Mouse (Mus musculus): ENCODE results near the gene Cdh5. TPM values are rescaled to one million over a fixed set of nuclear protein-coding genes. Genes with fewer than 3 reads are reported as not detected.
"Not testable (repeated sequence)": the region's sequence is repeated elsewhere in the genome, so short reads cannot be mapped to it uniquely, and the experiment has no call there.

Gene Cdh5
- polyA plus RNA-seq, 1 experiment, result 9.9 TPM

DNA sequence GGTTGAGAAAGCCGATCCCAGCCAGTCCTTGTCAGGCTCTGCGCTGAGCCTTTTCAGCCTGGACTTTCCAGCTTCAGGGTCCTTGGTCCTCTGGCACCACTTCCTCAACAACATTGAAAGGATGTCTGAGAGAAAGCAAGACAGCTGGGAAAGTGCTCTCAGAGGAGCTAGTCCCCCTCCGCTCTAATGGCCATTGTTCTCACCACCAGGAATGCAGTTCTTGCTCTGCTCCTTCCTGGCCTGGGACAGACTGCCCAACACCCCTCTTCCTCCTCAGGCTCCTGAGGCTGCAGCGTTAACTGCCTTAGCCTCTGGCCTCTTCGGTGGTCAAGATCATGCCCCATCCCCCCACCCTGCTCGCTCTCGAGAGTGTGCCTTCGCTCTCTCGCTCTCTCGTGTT, 4.8 kb upstream of the Cdh5 start:
- WGBS, result 83% methylated on average over 10 of the region's 10 CpGs
- Histone ChIP-seq H3K27me3 (ENCODE audit: control insufficient read depth, insufficient read depth, low read length) (no peaks in the 10 kb centered on the region), H3K27ac (ENCODE audit: insufficient read depth, low read length) (no peak overlapping the region), H3K4me3 (replicated peaks; ENCODE audit: insufficient read depth, low read depth, low read length) (no peak overlapping the region), H3K4me1 (ENCODE audit: control insufficient read depth, insufficient read depth, low read length) (0 out of 2 replicates have a peak, but pooled peaks cover 2% of the 10 kb centered on the region)
- TF ChIP-seq POLR2A (IDR thresholded peaks at IDR 0.05; ENCODE audit: borderline replicate concordance, insufficient read depth, low read length) (no peak), CTCF (IDR thresholded peaks at IDR 0.05; ENCODE audit: borderline replicate concordance, insufficient read depth, low read depth, low read length) (no peak)
- no peak for DNase-seq

DNA sequence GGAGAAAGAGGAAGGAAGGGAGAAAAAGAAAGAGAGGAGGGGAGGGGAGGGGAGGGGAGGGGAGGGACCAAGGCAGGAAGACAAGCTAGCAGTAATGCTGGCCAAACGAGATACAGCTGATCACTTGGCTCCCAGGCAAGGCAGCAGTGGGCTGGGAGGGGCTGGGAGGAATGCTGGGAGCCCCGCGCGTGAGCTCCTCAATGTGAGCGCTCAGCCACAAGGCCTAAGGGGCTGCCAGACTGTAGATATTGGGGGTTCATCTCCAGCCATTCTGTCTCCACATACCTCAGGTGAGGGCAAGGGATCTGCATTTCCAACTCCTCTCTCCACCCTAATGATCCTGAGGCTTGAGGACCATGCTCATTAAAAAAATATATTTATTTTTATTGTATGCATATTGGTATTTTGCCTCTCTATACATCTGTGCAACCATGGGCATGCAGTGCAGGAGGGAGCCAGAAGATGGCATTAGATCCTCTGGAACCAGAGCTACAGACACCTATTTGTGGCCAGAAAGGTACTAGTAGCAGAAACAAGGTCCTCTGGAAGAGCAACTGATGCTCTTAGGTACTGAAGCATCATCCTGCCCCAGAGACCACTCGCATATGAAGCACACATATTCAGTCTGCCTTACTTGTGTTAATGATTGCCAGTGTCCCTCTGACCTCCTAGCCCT, 2.6 kb upstream of the Cdh5 start:
- H3K27me3 ChIP-seq (ENCODE audit: control insufficient read depth, insufficient read depth, low read length), result no peaks in the 10 kb centered on the region
- 22% methylated on average over 6 of the region's 6 CpGs for WGBS
- no peak overlapping the region for H3K27ac ChIP-seq (ENCODE audit: insufficient read depth, low read length)
- DNase-seq, result peak; percentile 30 to 32
- no peak for TF ChIP-seq POLR2A (IDR thresholded peaks at IDR 0.05; ENCODE audit: borderline replicate concordance, insufficient read depth, low read length)
- peak; percentile 38; the same call in 1 of the 2 replicates for TF ChIP-seq CTCF (IDR thresholded peaks at IDR 0.05; ENCODE audit: borderline replicate concordance, insufficient read depth, low read depth, low read length)
- 0 out of 2 replicates have a peak, but pooled peaks cover 2% of the 10 kb centered on the region for H3K4me1 ChIP-seq (ENCODE audit: control insufficient read depth, insufficient read depth, low read length)
- H3K4me3 ChIP-seq (replicated peaks; ENCODE audit: insufficient read depth, low read depth, low read length), result no peak overlapping the region

DNA sequence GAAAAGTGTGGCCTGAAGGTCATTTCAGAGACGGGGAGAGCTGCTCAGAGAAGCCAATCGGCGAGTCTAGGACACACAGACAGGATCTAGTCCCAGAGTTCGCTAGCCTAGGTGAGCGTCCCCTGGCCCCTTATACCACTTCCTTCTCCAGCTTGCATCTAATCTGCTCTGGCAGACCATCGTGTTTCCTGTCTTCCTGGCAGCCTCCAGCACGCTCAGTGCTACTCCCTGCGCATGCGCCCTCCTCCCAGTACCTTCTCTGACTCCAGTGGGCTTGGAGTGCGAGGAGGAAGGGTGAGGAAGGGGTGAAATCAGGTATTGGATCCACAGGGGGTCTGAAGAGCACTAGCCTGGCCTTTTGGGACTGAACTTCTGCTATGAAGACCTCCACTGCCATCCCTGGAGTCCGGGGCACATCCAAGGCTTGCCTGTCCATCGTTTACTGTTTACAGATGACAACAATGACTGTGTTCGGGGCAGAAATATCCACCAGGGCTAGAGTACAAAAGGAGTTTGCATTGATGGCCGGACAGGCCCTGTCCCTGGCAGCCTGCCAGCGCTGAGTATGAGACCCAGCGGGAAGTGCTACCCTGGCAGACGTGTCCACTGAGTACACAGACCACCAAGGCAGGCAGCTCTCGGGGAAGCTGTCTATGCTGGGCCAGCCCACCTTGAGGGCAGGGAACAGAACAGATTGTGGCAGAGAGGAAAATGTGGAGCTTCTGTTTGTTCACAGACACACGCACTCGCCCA, 1.9 kb upstream of the Cdh5 start:
- Histone ChIP-seq H3K27ac (ENCODE audit: insufficient read depth, low read length) (no peak overlapping the region), H3K4me3 (replicated peaks; ENCODE audit: insufficient read depth, low read depth, low read length) (peak overlapping the region; percentile 51), H3K27me3 (ENCODE audit: control insufficient read depth, insufficient read depth, low read length) (no peaks in the 10 kb centered on the region), H3K4me1 (ENCODE audit: control insufficient read depth, insufficient read depth, low read length) (0 out of 2 replicates have a peak, but pooled peaks cover 2% of the 10 kb centered on the region)
- peak; percentile 48 to 51 for DNase-seq
- WGBS, result 19% methylated on average over 20 of the region's 20 CpGs
- TF ChIP-seq POLR2A (IDR thresholded peaks at IDR 0.05; ENCODE audit: borderline replicate concordance, insufficient read depth, low read length), result no peak
- no peak for TF ChIP-seq CTCF (IDR thresholded peaks at IDR 0.05; ENCODE audit: borderline replicate concordance, insufficient read depth, low read depth, low read length)

DNA sequence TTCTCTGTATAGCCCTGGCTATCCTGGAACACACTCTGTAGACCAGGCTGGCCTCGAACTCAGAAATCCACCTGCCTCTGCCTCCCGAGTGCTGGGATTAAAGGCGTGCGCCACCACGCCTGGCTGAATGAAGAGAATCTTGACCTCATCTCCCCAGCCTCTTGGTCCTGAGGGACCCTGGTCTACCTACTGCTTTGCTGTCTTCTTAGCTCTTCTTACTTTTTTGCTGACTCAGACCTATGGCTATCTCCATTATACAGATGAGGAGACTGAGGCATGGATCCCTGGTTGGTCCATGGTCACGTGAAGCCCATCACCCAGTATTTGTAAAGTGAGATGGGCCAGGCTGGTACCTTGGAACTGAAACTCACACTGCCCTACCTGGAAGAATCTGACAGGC, 701 bp upstream of the Cdh5 start:
- not testable (repeated sequence) for DNase-seq; H3K27me3 ChIP-seq (ENCODE audit: control insufficient read depth, insufficient read depth, low read length); H3K4me3 ChIP-seq (replicated peaks; ENCODE audit: insufficient read depth, low read depth, low read length); H3K27ac ChIP-seq (ENCODE audit: insufficient read depth, low read length); H3K4me1 ChIP-seq (ENCODE audit: control insufficient read depth, insufficient read depth, low read length)
- WGBS, result 89% methylated on average over 6 of the region's 6 CpGs

DNA sequence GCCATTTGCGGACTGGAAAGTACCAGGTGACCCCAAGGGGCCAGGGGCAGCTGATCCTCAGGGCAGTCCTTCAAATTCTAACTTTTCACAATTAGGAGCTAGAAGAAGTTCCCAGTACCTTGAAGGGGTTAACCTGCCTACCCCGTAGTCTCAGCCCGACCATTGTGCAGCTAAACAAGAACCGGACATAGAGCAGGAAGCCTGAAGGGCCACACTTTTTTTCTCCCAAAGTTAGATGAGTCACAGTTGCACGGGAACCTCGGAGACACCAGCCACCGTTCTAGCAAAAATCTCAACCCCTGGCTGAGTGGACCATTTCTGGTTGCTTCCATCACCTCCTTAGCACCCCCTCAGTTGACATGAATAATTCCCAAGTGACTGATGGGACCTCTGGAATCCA, 2.0 kb downstream of the Cdh5 start:
- WGBS, result 72% methylated on average over 7 of the region's 7 CpGs
- Histone ChIP-seq H3K4me1 (ENCODE audit: control insufficient read depth, insufficient read depth, low read length) (0 out of 2 replicates have a peak, but pooled peaks cover 2% of the 10 kb centered on the region), H3K27me3 (ENCODE audit: control insufficient read depth, insufficient read depth, low read length) (no peaks in the 10 kb centered on the region), H3K27ac (ENCODE audit: insufficient read depth, low read length) (no peak overlapping the region), H3K4me3 (replicated peaks; ENCODE audit: insufficient read depth, low read depth, low read length) (no peak overlapping the region)
- no peak for TF ChIP-seq CTCF (IDR thresholded peaks at IDR 0.05; ENCODE audit: borderline replicate concordance, insufficient read depth, low read depth, low read length)
- TF ChIP-seq POLR2A (IDR thresholded peaks at IDR 0.05; ENCODE audit: borderline replicate concordance, insufficient read depth, low read length), result no peak
- no peak for DNase-seq

DNA sequence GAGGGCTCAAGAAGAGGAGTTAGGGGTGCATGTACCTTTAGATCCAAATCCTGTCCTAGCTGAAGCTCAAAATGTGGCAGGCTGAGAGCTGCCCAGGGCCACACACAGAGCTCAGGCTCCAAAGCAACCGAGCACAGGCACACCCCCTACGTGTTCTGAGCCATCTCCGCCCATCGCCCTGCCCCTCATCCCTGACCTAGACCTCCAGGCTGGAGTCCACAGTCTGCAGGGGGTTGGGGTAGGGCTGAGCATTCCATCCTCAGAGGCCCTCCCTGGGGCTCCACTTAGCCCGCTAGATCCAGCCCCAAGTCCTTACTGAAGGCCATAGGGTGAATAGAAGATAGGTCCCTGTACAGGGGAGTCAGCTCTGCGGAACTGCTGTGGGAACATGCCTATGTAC, 4.3 kb downstream of the Cdh5 start:
- no peak for DNase-seq
- Histone ChIP-seq H3K4me1 (ENCODE audit: control insufficient read depth, insufficient read depth, low read length) (no peaks in the 10 kb centered on the region), H3K27me3 (ENCODE audit: control insufficient read depth, insufficient read depth, low read length) (no peaks in the 10 kb centered on the region), H3K4me3 (replicated peaks; ENCODE audit: insufficient read depth, low read depth, low read length) (no peak overlapping the region), H3K27ac (ENCODE audit: insufficient read depth, low read length) (no peak overlapping the region)
- WGBS, result 63% methylated on average over 6 of the region's 6 CpGs
- no peak for TF ChIP-seq POLR2A (IDR thresholded peaks at IDR 0.05; ENCODE audit: borderline replicate concordance, insufficient read depth, low read length)
- no peak for TF ChIP-seq CTCF (IDR thresholded peaks at IDR 0.05; ENCODE audit: borderline replicate concordance, insufficient read depth, low read depth, low read length)

DNA sequence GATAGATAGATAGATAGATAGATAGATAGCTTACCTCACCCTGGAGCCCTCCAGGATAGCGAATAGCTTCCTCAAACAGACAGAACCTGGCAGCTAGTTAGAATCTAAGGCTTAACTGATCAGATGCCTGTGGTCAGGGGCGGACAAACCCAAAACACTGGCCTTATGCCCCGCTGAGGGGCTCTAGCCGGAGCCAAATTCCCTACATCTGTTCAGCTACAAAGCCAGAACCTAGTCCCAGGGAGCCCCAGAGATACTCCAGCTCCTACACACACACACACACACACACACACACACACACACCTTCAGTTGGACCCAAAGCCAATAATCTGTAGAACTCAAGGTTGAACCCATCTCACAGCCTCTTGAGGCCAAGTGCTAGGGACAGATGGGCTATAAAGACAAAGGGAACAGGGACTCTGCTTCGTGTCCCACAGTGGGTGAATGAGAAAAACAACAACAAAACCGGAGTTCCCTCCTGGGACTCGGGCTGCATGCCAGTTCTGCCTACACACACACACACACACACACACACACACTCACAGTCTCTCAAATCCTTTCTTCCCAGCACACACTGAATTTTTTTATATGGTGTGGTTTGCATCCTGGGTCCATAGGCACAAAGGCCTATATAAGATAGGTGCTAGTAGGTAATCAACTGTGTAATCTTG, 5.0 kb downstream of the Cdh5 start:
- Histone ChIP-seq H3K4me3 (replicated peaks; ENCODE audit: insufficient read depth, low read depth, low read length) (no peak overlapping the region), H3K27me3 (ENCODE audit: control insufficient read depth, insufficient read depth, low read length) (no peaks in the 10 kb centered on the region), H3K4me1 (ENCODE audit: control insufficient read depth, insufficient read depth, low read length) (no peaks in the 10 kb centered on the region), H3K27ac (ENCODE audit: insufficient read depth, low read length) (no peak overlapping the region)
- TF ChIP-seq CTCF (IDR thresholded peaks at IDR 0.05; ENCODE audit: borderline replicate concordance, insufficient read depth, low read depth, low read length), result no peak
- no peak for TF ChIP-seq POLR2A (IDR thresholded peaks at IDR 0.05; ENCODE audit: borderline replicate concordance, insufficient read depth, low read length)
- WGBS, result 26% methylated on average over 7 of the region's 7 CpGs
- no peak for DNase-seq
